In genomic region chr9:34580059-34580458, GRCm38 (mm10) we compare ENCODE assay signal across 19 mouse cellular contexts.
DNase-seq lines count a peak whose midpoint lies in the region; ATAC-seq and TF ChIP-seq lines count a peak whose summit lies in the region.
"Had no signal": no experiment of that assay in that cellular context is flagged by ENCODE, and none has a peak within 500 bp of the region (broad histone marks: within the 10 kb centered on the region; RNA-seq: fewer than 3 reads in every experiment).

No protein-coding gene starts in this region.

- intact Hi-C loops in left cerebral cortex, postnatal 14 days (cut with DNase I), result no loop called here

- TF ChIP-seq CTCF in layer of hippocampus, adult 2 months (conservative IDR thresholded peaks at IDR 0.05), result peak; percentile 54

- peak overlapping the region; percentile 74 for H3K27ac ChIP-seq in layer of hippocampus, adult 2 months
- H3K27ac ChIP-seq: embryonic facial prominence, embryonic 12.5 days; forebrain, embryonic 15.5 days had no signal

- peak; percentile 97 for ATAC-seq in frontal cortex, adult (ENCODE audit: low TSS enrichment)
- ATAC-seq: CD4-positive, CD25-positive, alpha-beta regulatory T cell, adult 4 months; forebrain, embryonic 15.5 days had no signal

- no peak overlapping the region for H3K4me3 ChIP-seq in layer of hippocampus, adult 2 months
- H3K4me3 ChIP-seq: embryonic facial prominence, embryonic 12.5 days; forebrain, embryonic 15.5 days; heart, embryonic 12.5 days had no signal

- no peak for DNase-seq in frontal cortex, postnatal 10 days (ENCODE audit: low spot score in 2 of 2)
- peak; percentile 32 to 53 for DNase-seq in layer of hippocampus, adult 2 months (ENCODE audit: low spot score in 2 of 2)
- no peak for DNase-seq in layer of hippocampus, postnatal 10 days (ENCODE audit: low spot score in 2 of 2)
- peak; percentile 29 to 31 for DNase-seq in left cerebral cortex, postnatal 14 days (ENCODE audit: low spot score in 2 of 2)
- DNase-seq in left cerebral cortex, adult 11 months (ENCODE audit: low spot score), result no peak
- DNase-seq in right cerebral cortex, adult 2 months (ENCODE audit: low spot score in 2 of 2), result peak; percentile 31 to 53
- no peak for DNase-seq in right cerebral cortex, postnatal 4 days
- DNase-seq: adrenal gland, adult 8-10 months; adrenal gland, postnatal 36 days; B cell, adult 2 months; cerebellum, adult 11 months; cerebellum, adult 8-10 months; cerebellum, postnatal 14 days; gastrocnemius, postnatal 14 days had no signal

Comparison
In these comparisons a context has a peak if more than half of its experiments do, and no peak if none do; other contexts are left out.
1. DNase-seq: peak in layer of hippocampus, adult 2 months (2 of 2), left cerebral cortex, postnatal 14 days (2 of 2) and right cerebral cortex, adult 2 months (2 of 2); none in frontal cortex, postnatal 10 days (0 of 2), layer of hippocampus, postnatal 10 days (0 of 2), left cerebral cortex, adult 11 months (single experiment) and right cerebral cortex, postnatal 4 days (single experiment).